In the genomic region with DNA sequence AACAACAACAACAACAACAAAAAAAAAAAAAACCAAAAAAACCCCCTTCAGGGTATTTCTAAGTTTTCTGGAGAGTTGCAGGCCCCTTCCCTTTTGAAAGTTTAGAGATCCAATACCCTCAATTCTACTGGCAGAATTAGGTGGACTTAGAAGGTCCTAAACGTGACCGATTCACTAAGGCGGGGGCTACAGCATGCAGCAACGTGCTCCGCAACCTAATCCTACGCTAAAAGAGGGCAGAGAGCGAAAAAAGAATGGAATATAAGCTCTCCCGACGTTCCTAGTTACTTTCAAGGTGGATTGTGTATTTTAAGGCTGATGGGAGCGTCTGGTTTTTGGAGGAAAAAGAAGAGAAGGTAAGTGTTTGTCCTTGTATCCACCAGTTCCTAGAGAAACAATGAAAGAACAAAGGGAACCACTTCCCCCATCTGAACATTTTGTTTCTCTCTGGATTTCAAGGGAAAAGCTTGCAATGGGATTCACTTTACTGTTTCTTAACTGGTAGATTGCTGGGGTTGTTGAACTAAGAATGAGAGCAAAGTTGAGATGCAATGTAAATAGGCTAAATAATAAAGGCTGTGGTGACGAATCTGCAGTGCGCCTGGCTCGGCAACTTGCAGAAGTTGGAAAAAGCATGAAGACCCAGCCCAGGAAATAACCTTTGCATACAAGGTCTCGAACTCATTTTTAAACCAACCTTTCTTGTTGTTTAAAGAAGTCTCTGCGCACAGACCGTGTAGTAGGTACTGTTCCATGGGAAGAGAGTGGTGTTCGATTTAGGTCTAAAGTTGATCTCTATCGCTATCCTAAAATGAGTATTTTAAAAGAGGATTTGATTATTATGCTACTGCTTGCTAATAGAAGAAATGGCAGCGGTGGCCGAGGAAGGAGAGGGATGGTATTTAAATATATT, we compare ENCODE assay signal across 8 mouse cellular contexts. TPM values are rescaled to one million over a fixed set of nuclear protein-coding genes. Genes with fewer than 3 reads are reported as not detected.
DNase-seq lines count a peak whose midpoint lies in the region; ATAC-seq and TF ChIP-seq lines count a peak whose summit lies in the region.

A gene (plus strand): TSS at position 222 of the 913 bp plus-strand sequence.

- intact Hi-C loops in left cerebral cortex, postnatal 14 days (cut with DNase I) = no loop called here

- H3K9me3 ChIP-seq in forebrain, embryonic 13.5 days (replicated peaks) = no peaks in the 10 kb centered on the region

- H3K4me3 ChIP-seq in forebrain, embryonic 13.5 days = peak within 1 kb of the TSS; percentile 65
- peak within 1 kb of the TSS; percentile 65 for H3K4me3 ChIP-seq in myocyte

- no peaks in the 10 kb centered on the region for H3K27me3 ChIP-seq in forebrain, embryonic 13.5 days
- no peaks in the 10 kb centered on the region for H3K27me3 ChIP-seq in myocyte (ENCODE audit: control insufficient read depth, insufficient read depth, insufficient read length)

- H3K9ac ChIP-seq in forebrain, embryonic 13.5 days = peak within 1 kb of the TSS; percentile 94

- H3ac ChIP-seq in myocyte (ENCODE audit: control insufficient read depth, insufficient read length) = peak within 1 kb of the TSS; percentile 33

- H3K36me3 ChIP-seq in forebrain, embryonic 13.5 days (ENCODE audit: poor library complexity, severe bottlenecking) = no peaks in the 10 kb centered on the region
- no peaks in the 10 kb centered on the region for H3K36me3 ChIP-seq in myocyte (ENCODE audit: control insufficient read depth, insufficient read depth)

- whole genome bisulfite sequencing in forebrain, embryonic 13.5 days = 2% methylated on average over 20 of the region's 20 CpGs

- H3K27ac ChIP-seq in forebrain, embryonic 13.5 days = peak within 1 kb of the TSS; percentile 100

- no peak for TF ChIP-seq POLR2A in myocyte (IDR thresholded peaks at IDR 0.05; ENCODE audit: insufficient read length, low read depth)

- DNase-seq in cerebellum, postnatal 10 days = peak; percentile 18 to 27
- no peak for DNase-seq in cerebellum, postnatal 36 days
- DNase-seq in adrenal gland, adult 18-20 months (ENCODE audit: low spot score in 2 of 2) = peak in 1 of 2 experiments; percentile 25
- no peak for DNase-seq in heart, postnatal 4 days
- no peak for DNase-seq in left cerebral cortex, postnatal 14 days (ENCODE audit: low spot score in 2 of 2)
- DNase-seq in urinary bladder, postnatal 25 days (ENCODE audit: low spot score) = no peak

- no peak for ATAC-seq in forebrain, embryonic 13.5 days

- peaks cover 63% of the 10 kb centered on the region for H3K4me1 ChIP-seq in forebrain, embryonic 13.5 days

- no peaks in the 10 kb centered on the region for H3K79me2 ChIP-seq in myocyte (ENCODE audit: control insufficient read depth, insufficient read depth)

- peak within 1 kb of the TSS; percentile 85 for H3K4me2 ChIP-seq in forebrain, embryonic 13.5 days
- peak within 1 kb of the TSS; percentile 91 for H3K4me2 ChIP-seq in myocyte (ENCODE audit: low read depth)

TF ChIP-seq in myocyte, 11 proteins besides CTCF, POLR2A, EP300 and RAD21:
- TF ChIP-seq SRF (IDR thresholded peaks at IDR 0.05; ENCODE audit: control insufficient read depth, insufficient read length, low read depth) (no peak), CEBPB (IDR thresholded peaks at IDR 0.05; ENCODE audit: insufficient read depth, poor library complexity, severe bottlenecking) (no peak), TCF3 (IDR thresholded peaks at IDR 0.05; ENCODE audit: insufficient read length, low read depth) (no peak), POLR2AphosphoS2 (IDR thresholded peaks at IDR 0.05; ENCODE audit: insufficient read length, low read depth) (no peak), TCF12 (IDR thresholded peaks at IDR 0.05; ENCODE audit: insufficient read depth, poor library complexity, severe bottlenecking) (no peak), USF1 (IDR thresholded peaks at IDR 0.05; ENCODE audit: low read depth) (no peak), MYOD1 (IDR thresholded peaks at IDR 0.05; ENCODE audit: control insufficient read depth in 1 of 3, insufficient read length in 2 of 3, low read depth in 2 of 3) (no peak), E2F4 (IDR thresholded peaks at IDR 0.05; ENCODE audit: insufficient read depth) (no peak), MYOG (IDR thresholded peaks at IDR 0.05; ENCODE audit: control insufficient read depth in 1 of 3, insufficient read depth in 1 of 3, insufficient read length in 2 of 3, low read depth in 2 of 3) (no peak), MAX (IDR thresholded peaks at IDR 0.05; ENCODE audit: low read depth) (no peak), REST (IDR thresholded peaks at IDR 0.05; ENCODE audit: insufficient read depth, insufficient read length) (no peak)

RNA-seq across cellular contexts. Expression of the gene that starts here (rescaled TPM):
- total RNA-seq in adrenal gland, adult 18-20 months (2021) = 10 to 100 TPM; 41.4 to 44.8 TPM
- polyA plus RNA-seq in forebrain, embryonic 13.5 days (2015; fragmentation: Nextera tagmentation; extraction: Ambion mirVana) = 73.5 and 75.3 TPM in 2 replicates
- 10 to 100 TPM; 41.5 to 44.3 TPM for total RNA-seq in heart, postnatal 4 days (2021)
- total RNA-seq in left cerebral cortex, postnatal 14 days (2021) = 10 to 100 TPM; 47.7 TPM
- polyA plus RNA-seq in myocyte (2012; fragmentation: generic; extraction: Trizol) = 12.5 TPM

Comparison
In these comparisons a context has a peak if more than half of its experiments do, and no peak if none do; other contexts are left out.
1. DNase-seq: peak in cerebellum, postnatal 10 days (2 of 2); none in cerebellum, postnatal 36 days (0 of 2), heart, postnatal 4 days (single experiment), left cerebral cortex, postnatal 14 days (0 of 2) and urinary bladder, postnatal 25 days (single experiment).